Mouse (Mus musculus): ENCODE results near the gene Tmprss4.

Tmprss4 gene

GRCm38 (mm10) chr9:45136442-45137169 lies 67.3 kb downstream of the Tmprss4 start:
- peak; percentile 51 for DNase-seq

DNA sequence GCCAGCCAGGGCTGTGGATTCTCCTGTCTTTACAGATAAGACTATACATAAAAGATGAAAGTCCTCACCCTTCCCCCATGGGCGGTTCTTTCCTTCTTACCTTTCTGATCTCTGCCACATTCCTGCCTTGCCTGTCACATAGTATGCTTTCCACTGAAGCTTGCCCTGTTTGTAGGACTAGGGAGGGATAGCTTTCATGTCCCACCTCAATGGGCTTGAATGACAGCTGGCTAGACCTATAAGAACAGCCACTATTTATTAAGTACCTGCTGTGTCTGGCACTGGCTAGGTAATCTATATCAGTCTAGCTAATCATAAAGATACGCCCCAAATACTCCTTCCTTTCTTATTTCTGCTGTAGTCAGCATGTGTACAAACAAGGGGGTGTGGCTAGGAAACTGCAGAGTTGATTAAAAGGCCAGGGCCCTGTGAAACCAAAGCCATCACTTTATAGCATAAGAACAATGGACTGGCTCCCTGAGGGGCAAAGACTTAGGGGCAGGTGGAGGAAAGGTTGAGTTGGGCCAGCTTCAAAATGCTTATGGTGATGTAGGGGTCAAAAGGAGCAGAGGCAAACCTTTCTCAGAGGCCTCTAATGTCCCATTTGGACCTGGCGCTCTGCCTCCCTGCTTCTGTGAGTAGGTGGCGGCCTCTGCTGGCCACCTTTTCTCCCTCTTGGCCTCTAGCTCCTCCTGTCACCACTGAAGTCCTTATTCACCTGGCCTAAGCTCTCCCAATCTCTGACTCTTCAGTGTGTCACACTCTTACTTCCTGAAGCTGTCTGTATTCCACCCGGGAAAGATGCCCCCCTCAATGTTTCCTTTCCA lies 70.2 kb downstream of the Tmprss4 start:
- DNase-seq = peak; percentile 36

- DNase-seq = no peak
These were observed 73.8 kb downstream of the Tmprss4 start for GRCm38 (mm10) chr9:45130119-45130518.

GRCm38 (mm10) chr9:45126941-45127340 lies 77.0 kb downstream of the Tmprss4 start:
- no peak for DNase-seq

DNA sequence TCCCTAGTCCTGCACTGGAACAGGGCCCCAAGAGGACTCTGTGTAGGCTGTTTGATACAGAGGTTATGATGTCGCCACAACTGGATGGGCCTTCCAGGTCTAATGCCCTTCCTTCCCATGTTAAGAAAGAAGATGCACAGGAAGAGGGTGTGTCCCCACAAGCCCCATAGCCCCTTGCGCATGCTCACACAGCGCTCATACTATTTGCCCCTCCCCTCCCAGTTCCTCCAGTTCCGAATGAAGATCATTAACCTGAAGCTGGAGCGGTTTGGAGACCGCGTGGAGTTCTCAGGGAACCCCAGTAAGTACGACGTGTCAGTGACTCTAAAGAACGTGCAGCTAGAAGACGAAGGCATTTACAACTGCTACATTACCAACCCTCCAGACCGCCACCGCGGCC lies 78.7 kb downstream of the Tmprss4 start:
- no peak for DNase-seq

Measured in liver (tissue).